Mouse (Mus musculus): ENCODE data around the gene Msl3l2. TPM values are rescaled to one million over a fixed set of nuclear protein-coding genes. Genes with fewer than 3 reads are reported as not detected.

The Msl3l2 gene
- polyA plus RNA-seq, 1 experiment from 2014 or later, result 5.1 TPM

DNA sequence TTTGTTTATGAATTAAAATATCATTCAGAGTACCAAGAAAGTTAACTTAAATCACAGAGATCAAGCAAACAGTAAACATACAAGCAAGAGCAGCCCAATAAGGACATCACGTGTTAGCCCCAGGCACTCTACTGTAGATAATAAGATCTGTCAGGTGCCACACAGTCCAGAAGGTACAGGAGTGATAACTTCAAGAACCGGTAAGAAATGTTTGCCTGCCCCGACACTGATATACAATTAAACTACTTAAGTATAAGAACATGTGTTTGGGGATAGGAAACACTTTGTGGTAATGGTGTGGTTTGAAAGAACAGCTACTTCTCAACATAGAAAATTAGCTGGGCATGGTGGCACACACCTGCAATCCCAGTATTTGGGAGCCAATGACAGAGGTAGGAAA, 50.2 kb downstream of the Msl3l2 start:
- Histone ChIP-seq H3K9ac (replicated peaks; ENCODE audit: low read depth, low read length) (no peak overlapping the region), H3K4me1 (ENCODE audit: control insufficient read depth, insufficient read depth, low read length) (no peaks in the 10 kb centered on the region), H3K27me3 (ENCODE audit: control insufficient read depth, insufficient read depth, low read length) (no peaks in the 10 kb centered on the region), H3K4me2 (replicated peaks; ENCODE audit: low read depth, low read length) (no peak overlapping the region), H3K27ac (ENCODE audit: low read length) (no peak overlapping the region), H3K9me3 (ENCODE audit: control insufficient read depth, low read depth, low read length) (no peaks in the 10 kb centered on the region), H3K4me3 (ENCODE audit: low read depth, low read length) (no peak overlapping the region), H3K36me3 (ENCODE audit: control insufficient read depth, insufficient read depth, low read length) (no peaks in the 10 kb centered on the region)
- ATAC-seq (ENCODE audit: insufficient number of reproducible peaks, insufficient read depth, low FRiP score, low read depth), result no peak
- WGBS, result 89% methylated on average over 3 of the region's 3 CpGs

DNA sequence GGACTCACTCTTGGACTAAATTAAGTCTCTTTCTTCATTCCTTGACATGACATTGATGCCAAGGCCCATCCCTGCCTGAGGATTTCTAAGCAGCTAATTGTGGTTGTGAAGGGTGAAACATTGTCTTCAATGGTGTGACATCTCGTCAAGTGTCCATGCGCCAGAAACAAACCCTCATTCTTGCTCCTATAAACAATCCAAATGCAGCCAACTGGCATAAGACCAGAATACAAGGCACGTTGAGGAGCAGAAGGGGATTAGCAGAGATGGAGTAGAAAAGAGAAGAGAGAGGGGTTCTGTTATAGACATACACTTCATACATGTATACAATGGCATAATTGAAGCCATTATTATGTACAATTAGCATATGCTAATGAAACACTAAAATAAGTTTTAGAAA, 51.5 kb downstream of the Msl3l2 start:
- Histone ChIP-seq H3K9me3 (ENCODE audit: control insufficient read depth, low read depth, low read length) (no peaks in the 10 kb centered on the region), H3K4me1 (ENCODE audit: control insufficient read depth, insufficient read depth, low read length) (no peaks in the 10 kb centered on the region), H3K27me3 (ENCODE audit: control insufficient read depth, insufficient read depth, low read length) (no peaks in the 10 kb centered on the region), H3K9ac (replicated peaks; ENCODE audit: low read depth, low read length) (no peak overlapping the region), H3K27ac (ENCODE audit: low read length) (no peak overlapping the region), H3K36me3 (ENCODE audit: control insufficient read depth, insufficient read depth, low read length) (no peaks in the 10 kb centered on the region), H3K4me3 (ENCODE audit: low read depth, low read length) (no peak overlapping the region), H3K4me2 (replicated peaks; ENCODE audit: low read depth, low read length) (no peak overlapping the region)
- no peak for ATAC-seq (ENCODE audit: insufficient number of reproducible peaks, insufficient read depth, low FRiP score, low read depth)
- WGBS, result 79% methylated on average over 3 of the region's 3 CpGs

DNA sequence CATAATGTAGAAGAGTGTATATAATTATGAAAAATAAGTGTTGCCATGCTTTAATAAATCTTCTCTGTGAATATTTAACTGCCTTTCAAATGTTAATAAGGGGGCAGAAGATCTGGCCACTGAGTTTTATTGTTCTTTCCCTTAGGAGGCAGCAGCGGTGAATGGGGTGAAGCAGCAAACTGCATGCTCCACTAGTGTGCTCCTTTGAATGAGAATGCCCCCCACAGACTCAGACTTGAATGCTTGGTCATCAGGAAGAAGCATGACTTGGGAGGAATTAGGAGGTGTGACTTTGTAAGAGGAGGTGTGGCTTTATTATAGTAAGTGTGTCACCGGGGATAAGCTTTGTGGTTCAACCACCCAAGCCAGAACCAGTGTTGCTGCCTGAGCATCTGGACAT, 52.0 kb downstream of the Msl3l2 start:
- no peak overlapping the region for H3K4me2 ChIP-seq (replicated peaks; ENCODE audit: low read depth, low read length)
- H3K36me3 ChIP-seq (ENCODE audit: control insufficient read depth, insufficient read depth, low read length), result no peaks in the 10 kb centered on the region
- H3K9ac ChIP-seq (replicated peaks; ENCODE audit: low read depth, low read length), result no peak overlapping the region
- no peak overlapping the region for H3K4me3 ChIP-seq (ENCODE audit: low read depth, low read length)
- H3K27ac ChIP-seq (ENCODE audit: low read length), result no peak overlapping the region
- H3K9me3 ChIP-seq (ENCODE audit: control insufficient read depth, low read depth, low read length), result no peaks in the 10 kb centered on the region
- ATAC-seq (ENCODE audit: insufficient number of reproducible peaks, insufficient read depth, low FRiP score, low read depth), result no peak
- 80% methylated on average over 2 of the region's 2 CpGs for WGBS
- H3K4me1 ChIP-seq (ENCODE audit: control insufficient read depth, insufficient read depth, low read length), result no peaks in the 10 kb centered on the region
- no peaks in the 10 kb centered on the region for H3K27me3 ChIP-seq (ENCODE audit: control insufficient read depth, insufficient read depth, low read length)

DNA sequence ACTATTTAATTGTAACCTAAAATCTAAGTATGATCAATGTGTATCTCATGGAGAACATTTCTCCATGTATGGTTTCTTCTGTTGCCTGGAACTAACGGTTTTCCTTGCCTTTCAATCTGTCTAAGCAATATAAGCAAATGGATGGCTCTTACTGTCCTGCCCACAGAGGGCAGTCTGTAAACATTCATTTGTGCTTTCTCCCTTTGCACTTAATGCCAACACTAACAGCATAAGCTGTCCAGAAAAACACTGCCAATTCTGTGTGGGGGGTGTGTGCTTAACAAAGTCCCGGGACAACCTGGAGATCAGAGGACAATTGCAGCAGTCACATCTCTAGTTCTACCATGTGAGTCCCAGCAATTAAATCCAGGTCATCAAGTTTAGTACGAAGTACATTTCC, 57.7 kb downstream of the Msl3l2 start:
- no peaks in the 10 kb centered on the region for H3K27me3 ChIP-seq (ENCODE audit: control insufficient read depth, insufficient read depth, low read length)
- H3K4me1 ChIP-seq (ENCODE audit: control insufficient read depth, insufficient read depth, low read length), result no peaks in the 10 kb centered on the region
- H3K9ac ChIP-seq (replicated peaks; ENCODE audit: low read depth, low read length), result no peak overlapping the region
- no peaks in the 10 kb centered on the region for H3K9me3 ChIP-seq (ENCODE audit: control insufficient read depth, low read depth, low read length)
- no peak overlapping the region for H3K4me2 ChIP-seq (replicated peaks; ENCODE audit: low read depth, low read length)
- no peak for ATAC-seq (ENCODE audit: insufficient number of reproducible peaks, insufficient read depth, low FRiP score, low read depth)
- no peaks in the 10 kb centered on the region for H3K36me3 ChIP-seq (ENCODE audit: control insufficient read depth, insufficient read depth, low read length)
- H3K27ac ChIP-seq (ENCODE audit: low read length), result no peak overlapping the region
- H3K4me3 ChIP-seq (ENCODE audit: low read depth, low read length), result no peak overlapping the region
- 72% methylated on average over 3 of the region's 3 CpGs for WGBS

DNA sequence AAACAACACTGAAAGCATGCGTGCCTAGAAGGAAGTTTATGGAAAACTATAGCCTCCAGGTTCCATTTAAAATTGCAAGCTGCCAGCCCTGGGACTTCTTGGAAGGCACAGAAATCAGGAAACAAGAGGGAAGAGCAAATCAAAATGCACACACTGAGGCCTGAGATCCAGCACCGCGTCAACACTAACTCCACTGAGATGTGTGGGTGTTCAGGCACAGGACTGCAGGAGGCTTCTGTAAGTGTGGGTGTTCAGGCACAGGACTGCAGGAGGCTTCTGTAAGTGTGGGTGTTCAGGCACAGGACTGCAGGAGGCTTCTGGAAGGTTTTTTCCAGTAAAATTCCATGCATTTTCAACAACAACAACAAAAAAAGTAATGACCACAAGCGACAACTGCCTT, 59.0 kb downstream of the Msl3l2 start:
- WGBS, result 87% methylated on average over 4 of the region's 4 CpGs
- Histone ChIP-seq H3K36me3 (ENCODE audit: control insufficient read depth, insufficient read depth, low read length) (no peaks in the 10 kb centered on the region), H3K9me3 (ENCODE audit: control insufficient read depth, low read depth, low read length) (no peaks in the 10 kb centered on the region), H3K9ac (replicated peaks; ENCODE audit: low read depth, low read length) (no peak overlapping the region), H3K27ac (ENCODE audit: low read length) (no peak overlapping the region), H3K4me3 (ENCODE audit: low read depth, low read length) (no peak overlapping the region), H3K4me2 (replicated peaks; ENCODE audit: low read depth, low read length) (no peak overlapping the region), H3K27me3 (ENCODE audit: control insufficient read depth, insufficient read depth, low read length) (no peaks in the 10 kb centered on the region), H3K4me1 (ENCODE audit: control insufficient read depth, insufficient read depth, low read length) (no peaks in the 10 kb centered on the region)
- ATAC-seq (ENCODE audit: insufficient number of reproducible peaks, insufficient read depth, low FRiP score, low read depth), result no peak

Other genes starting within 250 kb of the Msl3l2 start
- 4.3 and 5.2 TPM in 2 replicates for gene Tbc1d32, start 121.8 kb downstream of the Msl3l2 start, polyA plus RNA-seq (2014; fragmentation: Nextera tagmentation; extraction: Ambion mirVana)

Data from stomach, embryonic 14.5 days (tissue).